Mouse (Mus musculus): ENCODE results near the gene Tubb5.

Tubb5 gene

GRCm38 (mm10) chr17:35825109-35825850 is 12.8 kb downstream of the Tubb5 start:
- no peak for DNase-seq (ENCODE audit: low spot score)

- no peak for DNase-seq (ENCODE audit: low spot score)
Observed at GRCm38 (mm10) chr17:35824402-35824801, 13.7 kb downstream of the Tubb5 start.

- peak; percentile 67 for DNase-seq (ENCODE audit: low spot score)
Observed at GRCm38 (mm10) chr17:35822964-35823937, 14.9 kb downstream of the Tubb5 start, which contains the start of gene Flot1. Flot1 (plus strand) TSS chr17:35823230.

- no peak for DNase-seq (ENCODE audit: low spot score)
Observed at GRCm38 (mm10) chr17:35822564-35822963, 15.5 kb downstream of the Tubb5 start.

GRCm38 (mm10) chr17:35821439-35822430 is 16.4 kb downstream of the Tubb5 start, which contains the start of gene Ier3:
Ier3 (plus strand) TSS chr17:35821684.
- no peak for DNase-seq (ENCODE audit: low spot score)

GRCm38 (mm10) chr17:35820111-35820510 is 18.0 kb downstream of the Tubb5 start:
- no peak for DNase-seq (ENCODE audit: low spot score)

- no peak for DNase-seq (ENCODE audit: low spot score)
Observed at GRCm38 (mm10) chr17:35817226-35817625, 20.9 kb downstream of the Tubb5 start.

GRCm38 (mm10) chr17:35816686-35817085 is 21.4 kb downstream of the Tubb5 start:
- DNase-seq (ENCODE audit: low spot score) = no peak

- DNase-seq (ENCODE audit: low spot score) = no peak
Observed at GRCm38 (mm10) chr17:35815836-35816235, 22.3 kb downstream of the Tubb5 start.

- no peak for DNase-seq (ENCODE audit: low spot score)
Observed at GRCm38 (mm10) chr17:35814678-35815077, 23.4 kb downstream of the Tubb5 start.

- DNase-seq (ENCODE audit: low spot score) = no peak
Observed at GRCm38 (mm10) chr17:35813653-35814052, 24.5 kb downstream of the Tubb5 start.

- DNase-seq (ENCODE audit: low spot score) = no peak
Observed at GRCm38 (mm10) chr17:35813245-35813647, 24.9 kb downstream of the Tubb5 start.

- no peak for DNase-seq (ENCODE audit: low spot score)
Observed at GRCm38 (mm10) chr17:35812736-35813135, 25.4 kb downstream of the Tubb5 start.

- no peak for DNase-seq (ENCODE audit: low spot score)
Observed at GRCm38 (mm10) chr17:35812307-35812706, 25.8 kb downstream of the Tubb5 start.

GRCm38 (mm10) chr17:35810900-35811648 is 27.0 kb downstream of the Tubb5 start:
- DNase-seq (ENCODE audit: low spot score) = no peak

GRCm38 (mm10) chr17:35809395-35809794 is 28.7 kb downstream of the Tubb5 start:
- no peak for DNase-seq (ENCODE audit: low spot score)

- no peak for DNase-seq (ENCODE audit: low spot score)
Observed at GRCm38 (mm10) chr17:35808073-35808472, 30.0 kb downstream of the Tubb5 start.

- DNase-seq (ENCODE audit: low spot score) = no peak
Observed at GRCm38 (mm10) chr17:35803858-35804399, 34.2 kb downstream of the Tubb5 start.

- DNase-seq (ENCODE audit: low spot score) = no peak
Observed at GRCm38 (mm10) chr17:35803020-35803419, 35.1 kb downstream of the Tubb5 start.

GRCm38 (mm10) chr17:35800905-35801304 is 37.2 kb downstream of the Tubb5 start:
- no peak for DNase-seq (ENCODE audit: low spot score)

Data from spleen, adult 12 weeks (tissue).